Mouse (Mus musculus): Measurements from ENCODE around the gene Mia. TPM values are rescaled to one million over a fixed set of nuclear protein-coding genes. Genes with fewer than 3 reads are reported as not detected.

Mia gene
- total RNA-seq, 2 experiments from 2014 or later, result 0.60 TPM; not detected in 1

- no peak for DNase-seq (ENCODE audit: low spot score in 2 of 2)
Observed at GRCm38 (mm10) chr7:27162780-27163449, 18.0 kb downstream of the Mia start.

- peak in 1 of 2 experiments; percentile 41 for DNase-seq (ENCODE audit: low spot score in 2 of 2)
Observed at GRCm38 (mm10) chr7:27161744-27162143, 19.2 kb downstream of the Mia start.

- no peak for DNase-seq (ENCODE audit: low spot score in 2 of 2)
Observed at GRCm38 (mm10) chr7:27160921-27161320, 20.0 kb downstream of the Mia start.

GRCm38 (mm10) chr7:27159882-27160281 is 21.1 kb downstream of the Mia start:
- DNase-seq (ENCODE audit: low spot score in 2 of 2), result peak; percentile 78 to 86

GRCm38 (mm10) chr7:27159256-27159655 is 21.7 kb downstream of the Mia start:
- DNase-seq (ENCODE audit: low spot score in 2 of 2), result no peak

GRCm38 (mm10) chr7:27158171-27158570 is 22.8 kb downstream of the Mia start:
- no peak for DNase-seq (ENCODE audit: low spot score in 2 of 2)

- DNase-seq (ENCODE audit: low spot score in 2 of 2), result no peak
Observed at GRCm38 (mm10) chr7:27156005-27156404, 25.0 kb downstream of the Mia start.

- DNase-seq (ENCODE audit: low spot score in 2 of 2), result no peak
Observed at GRCm38 (mm10) chr7:27153205-27153764, 27.7 kb downstream of the Mia start, which contains the start of gene Cyp2t4. Cyp2t4 (plus strand) TSS chr7:27153714.

- DNase-seq (ENCODE audit: low spot score in 2 of 2), result no peak
Observed at GRCm38 (mm10) chr7:27136410-27136996, 44.5 kb downstream of the Mia start.

- DNase-seq (ENCODE audit: low spot score in 2 of 2), result no peak
Observed at GRCm38 (mm10) chr7:27133757-27134156, 47.2 kb downstream of the Mia start.

GRCm38 (mm10) chr7:27133156-27133555 is 47.8 kb downstream of the Mia start:
- DNase-seq (ENCODE audit: low spot score in 2 of 2), result no peak

GRCm38 (mm10) chr7:27132588-27132987 is 48.4 kb downstream of the Mia start:
- peak; percentile 44 to 54 for DNase-seq (ENCODE audit: low spot score in 2 of 2)

GRCm38 (mm10) chr7:27131387-27131786 is 49.6 kb downstream of the Mia start:
- DNase-seq (ENCODE audit: low spot score in 2 of 2), result no peak

- DNase-seq (ENCODE audit: low spot score in 2 of 2), result no peak
Observed at GRCm38 (mm10) chr7:27130521-27131370, 50.2 kb downstream of the Mia start.

- DNase-seq (ENCODE audit: low spot score in 2 of 2), result no peak
Observed at GRCm38 (mm10) chr7:27129811-27130210, 51.1 kb downstream of the Mia start.

Small RNA genes within 50 kb of the gene (microRNA-seq; reads per million reads assigned to microRNA genes)
- 0 to 1.2 reads per million in 2 experiments for gene Mir1191 (ENCODE audit: borderline number of aligned reads in 2 of 2)
- 0 reads per million in 2 experiments for gene Mir3101 (ENCODE audit: borderline number of aligned reads in 2 of 2)

Other genes with a start within 250 kb of the Mia start
- gene Cyp2a22, start 241.8 kb downstream of the Mia start, total RNA-seq (2021), result not detected
- 1 to 10 TPM in 1 of 2 experiments, not detected in 1; 1.3 TPM for gene Cyp2a12, start 152.1 kb downstream of the Mia start, total RNA-seq (2021)
- 100 to 1,000 TPM in 1 of 2 experiments, 1 to 10 TPM in 1; 3.5 to 488 TPM for gene Cyp2f2, start 61.2 kb downstream of the Mia start, total RNA-seq (2021)
- gene Cyp2t4, start 27.4 kb downstream of the Mia start, total RNA-seq (2021), result not detected
- gene Egln2, start 14.4 kb downstream of the Mia start, total RNA-seq (2021), result 100 to 1,000 TPM in 1 of 2 experiments, 10 to 100 TPM in 1; 76.0 to 106 TPM
- 10 to 100 TPM; 42.9 to 65.1 TPM for gene Rab4b, start 2.3 kb downstream of the Mia start, total RNA-seq (2021)
- not detected for gene Gm21983, start 71 bp downstream of the Mia start, total RNA-seq (2021)
- 10 to 100 TPM; 23.7 to 24.0 TPM for gene BC024978, start 14.6 kb upstream of the Mia start, total RNA-seq (2021)
- 10 to 100 TPM; 65.7 to 67.2 TPM for gene Snrpa, start 15.1 kb upstream of the Mia start, total RNA-seq (2021)
- 10 to 100 TPM; 14.5 to 17.9 TPM for gene Itpkc, start 47.5 kb upstream of the Mia start, total RNA-seq (2021)
- 10 to 100 TPM; 38.2 to 68.0 TPM for gene Coq8b, start 51.9 kb upstream of the Mia start, total RNA-seq (2021)
- gene Numbl, start 77.3 kb upstream of the Mia start, total RNA-seq (2021), result 1 to 10 TPM; 6.8 to 7.7 TPM
- gene Ltbp4, start 156.5 kb upstream of the Mia start, total RNA-seq (2021), result 10 to 100 TPM; 88.5 to 90.6 TPM
- 10 to 100 TPM; 18.3 to 19.4 TPM for gene Shkbp1, start 174.9 kb upstream of the Mia start, total RNA-seq (2021)
- 1 to 10 TPM in 1 of 2 experiments, not detected in 1; 1.7 TPM for gene Gm20479, start 176.3 kb upstream of the Mia start, total RNA-seq (2021)